Mouse (Mus musculus) right cerebral cortex, postnatal 10 days (tissue): Measurements from ENCODE around the gene Calm3.

ENCODE experiments used
- DNase-seq, 2 experiments: peaks; one replicate each; pipeline ENCODE4 v3.0.0; 2021; ENCODE audit warnings: low spot score in 2 of 2

The Calm3 gene

GRCm38 (mm10) chr7:16915461-16916340, 8.2 kb downstream of the Calm3 start:
- no peak for DNase-seq

GRCm38 (mm10) chr7:16914453-16915343, 9.2 kb downstream of the Calm3 start:
- DNase-seq, result no peak

GRCm38 (mm10) chr7:16913806-16914452, 10.0 kb downstream of the Calm3 start:
- DNase-seq, result peak; percentile 77 to 80

GRCm38 (mm10) chr7:16912360-16912759, 11.6 kb downstream of the Calm3 start:
- DNase-seq, result no peak

GRCm38 (mm10) chr7:16911904-16912303, 12.0 kb downstream of the Calm3 start:
- no peak for DNase-seq

- no peak for DNase-seq
Measured at GRCm38 (mm10) chr7:16909909-16910308, 14.0 kb downstream of the Calm3 start.

GRCm38 (mm10) chr7:16908859-16909258, 15.1 kb downstream of the Calm3 start:
- DNase-seq, result no peak

- no peak for DNase-seq
Measured at GRCm38 (mm10) chr7:16908367-16908766, 15.5 kb downstream of the Calm3 start.

GRCm38 (mm10) chr7:16907842-16908241, 16.1 kb downstream of the Calm3 start:
- no peak for DNase-seq

- DNase-seq, result no peak
Measured at GRCm38 (mm10) chr7:16906889-16907559, 16.9 kb downstream of the Calm3 start.

- no peak for DNase-seq
Measured at GRCm38 (mm10) chr7:16906281-16906680, 17.6 kb downstream of the Calm3 start, which contains the start of gene Ptgir. Gene Ptgir, plus strand, starts transcription at chr7:16906490.

GRCm38 (mm10) chr7:16905491-16906021, 18.4 kb downstream of the Calm3 start:
- DNase-seq, result no peak

GRCm38 (mm10) chr7:16904120-16904675, 19.7 kb downstream of the Calm3 start:
- no peak for DNase-seq

- no peak for DNase-seq
Measured at GRCm38 (mm10) chr7:16903439-16903955, 20.4 kb downstream of the Calm3 start.

- no peak for DNase-seq
Measured at GRCm38 (mm10) chr7:16900526-16900925, 23.4 kb downstream of the Calm3 start.

- DNase-seq, result no peak
Measured at GRCm38 (mm10) chr7:16895511-16895910, 28.4 kb downstream of the Calm3 start.

GRCm38 (mm10) chr7:16895000-16895399, 28.9 kb downstream of the Calm3 start:
- DNase-seq, result peak in 1 of 2 experiments; percentile 80

GRCm38 (mm10) chr7:16894279-16894678, 29.6 kb downstream of the Calm3 start:
- no peak for DNase-seq

- DNase-seq, result no peak
Measured at GRCm38 (mm10) chr7:16893612-16894011, 30.3 kb downstream of the Calm3 start.

GRCm38 (mm10) chr7:16892352-16892730, 31.6 kb downstream of the Calm3 start:
- no peak for DNase-seq
